Mouse (Mus musculus) liver, postnatal 0 days (tissue): ENCODE data around the gene Mrpl22.

ENCODE experiments used
- CTCF ChIP-seq: sonication (generic); IDR thresholded peaks from 2 replicates; pipeline ENCODE4 v1.5.1; 2016; ENCODE audit warnings: antibody characterized with exemption, low read depth
- EP300 ChIP-seq: IDR thresholded peaks from 2 replicates; pipeline ENCODE4 v1.6.1; 2016; ENCODE audit warnings: antibody characterized with exemption, low read depth, mild to moderate bottlenecking

- TF ChIP-seq CTCF (no peak), EP300 (no peak)
Measured at GRCm38 (mm10) chr11:58129302-58129843, 42.1 kb upstream of the Mrpl22 start.
